Mouse (Mus musculus) CH12.LX (cell line): ENCODE results near the gene Arhgap21. TPM values are rescaled to one million over a fixed set of nuclear protein-coding genes. Genes with fewer than 3 reads are reported as not detected.

Experiments
- DNase-seq: peaks from one replicate; pipeline ENCODE4 v3.0.0-alpha.2; 2013; ENCODE audit errors: extremely low read depth
- H3K27ac ChIP-seq: 2 replicates; pipeline ENCODE4 v1.5.1; 2012; ENCODE audit warnings: low read depth, mild to moderate bottlenecking, control low read depth, moderate library complexity; ENCODE audit not compliant: insufficient read depth
- H3K27me3 ChIP-seq: replicated peaks from 2 replicates; pipeline ENCODE3; 2012; ENCODE audit warnings: inconsistent platforms
- H3K36me3 ChIP-seq, 2 experiments: replicated peaks in 1 of 2; 2 replicates each; pipeline versions ENCODE3 to v1.6.1; 2012; ENCODE audit warnings: inconsistent platforms in 1 of 2, low read length in 1 of 2, mild to moderate bottlenecking in 1 of 2, mixed read lengths in 1 of 2, moderate library complexity in 1 of 2; ENCODE audit not compliant: control insufficient read depth in 1 of 2, insufficient read depth in 1 of 2
- H3K4me1 ChIP-seq, 2 experiments: 2 replicates each; pipeline ENCODE4 v1.6.1; 2012; ENCODE audit warnings: inconsistent platforms in 1 of 2, moderate library complexity in 1 of 2; ENCODE audit not compliant: insufficient read depth in 2 of 2, control insufficient read depth in 1 of 2
- H3K4me2 ChIP-seq: 2 replicates; pipeline ENCODE4 v1.6.1; 2012; ENCODE audit warnings: low read depth, mild to moderate bottlenecking, control low read depth; ENCODE audit not compliant: poor library complexity, insufficient read depth, severe bottlenecking
- H3K4me3 ChIP-seq, 3 experiments: fragments of 150-350 bp in 1 of 3; sonication (generic) in 1 of 3; replicated peaks in 1 of 3; 2 replicates each; pipeline versions ENCODE3 to v1.5.1; 2011 to 2012; ENCODE audit warnings: low read depth in 2 of 3, low read length in 2 of 3, mild to moderate bottlenecking in 2 of 3, moderate library complexity in 2 of 3, control low read depth in 1 of 3, improper control_type of control experiment in 1 of 3, inconsistent platforms in 1 of 3, mixed read lengths in 1 of 3; ENCODE audit not compliant: poor library complexity in 1 of 3
- H3K79me2 ChIP-seq: replicated peaks from 2 replicates; pipeline ENCODE4 v1.6.1; 2012; ENCODE audit warnings: mild to moderate bottlenecking, moderate library complexity; ENCODE audit not compliant: control insufficient read depth, poor library complexity, insufficient read depth, severe bottlenecking; ENCODE audit errors: extremely low read depth
- H3K9ac ChIP-seq: 2 replicates; pipeline ENCODE4 v1.6.1; 2012; ENCODE audit warnings: low read depth, mild to moderate bottlenecking, control low read depth, moderate library complexity; ENCODE audit not compliant: insufficient read depth
- H3K9me3 ChIP-seq: replicated peaks from 2 replicates; pipeline ENCODE3; 2012; ENCODE audit warnings: low read length, inconsistent platforms, mixed read lengths
- BHLHE40 ChIP-seq: IDR thresholded peaks from 2 replicates; pipeline ENCODE4 v1.6.1; 2011; ENCODE audit warnings: mild to moderate bottlenecking, low read depth, low read length, improper control_type of control experiment
- CTCF ChIP-seq, 2 experiments: IDR thresholded peaks in 1 of 2; conservative IDR thresholded peaks in 1 of 2; 2 replicates each; pipeline ENCODE4 v1.5.1; 2011 to 2012; ENCODE audit warnings: low read depth in 2 of 2, low read length in 2 of 2, improper control_type of control experiment in 1 of 2, inconsistent platforms in 1 of 2, mild to moderate bottlenecking in 1 of 2, moderate library complexity in 1 of 2
- E2F4 ChIP-seq: IDR thresholded peaks from 2 replicates; pipeline ENCODE4 v1.6.1; 2011; ENCODE audit warnings: low read depth, low read length, improper control_type of control experiment; ENCODE audit not compliant: insufficient replicate concordance
- EP300 ChIP-seq: IDR thresholded peaks from 2 replicates; pipeline ENCODE4 v1.6.1; 2011; ENCODE audit warnings: low read length, improper control_type of control experiment
- ETS1 ChIP-seq: conservative IDR thresholded peaks from 2 replicates; pipeline ENCODE4 v1.6.1; 2012; ENCODE audit warnings: low read depth, mild to moderate bottlenecking, inconsistent platforms, low read length, improper control_type of control experiment, moderate library complexity
- KAT2A ChIP-seq: IDR thresholded peaks from 2 replicates; pipeline ENCODE4 v1.6.1; 2012; ENCODE audit warnings: low read length, improper control_type of control experiment, inconsistent platforms; ENCODE audit not compliant: insufficient replicate concordance
- NELFE ChIP-seq: IDR thresholded peaks from 2 replicates; pipeline ENCODE4 v1.6.1; 2011; ENCODE audit warnings: low read depth, low read length, improper control_type of control experiment
- POLR2A ChIP-seq: IDR thresholded peaks from 2 replicates; pipeline ENCODE4 v1.6.1; 2011; ENCODE audit warnings: low read depth, mild to moderate bottlenecking, improper control_type of control experiment, low read length
- POLR2AphosphoS2 ChIP-seq: IDR thresholded peaks from 2 replicates; pipeline ENCODE4 v1.6.1; 2011; ENCODE audit warnings: low read depth, low read length, improper control_type of control experiment
- RAD21 ChIP-seq: IDR thresholded peaks from 2 replicates; pipeline ENCODE4 v1.6.1; 2011; ENCODE audit warnings: low read depth, mild to moderate bottlenecking, low read length, improper control_type of control experiment, moderate library complexity
- SMC3 ChIP-seq: IDR thresholded peaks from 2 replicates; pipeline ENCODE4 v1.6.1; 2011; ENCODE audit warnings: low read depth, low read length, improper control_type of control experiment
- UBTF ChIP-seq: IDR thresholded peaks from 2 replicates; pipeline ENCODE4 v1.6.1; 2012; ENCODE audit warnings: low read depth, mild to moderate bottlenecking, inconsistent platforms, low read length, improper control_type of control experiment, moderate library complexity
- ZC3H11A ChIP-seq: IDR thresholded peaks from 2 replicates; pipeline ENCODE4 v1.6.1; 2012; ENCODE audit warnings: low read depth, mild to moderate bottlenecking, inconsistent platforms, low read length, improper control_type of control experiment
- ZNF384 ChIP-seq: IDR thresholded peaks from 2 replicates; pipeline ENCODE4 v1.6.1; 2012; ENCODE audit warnings: low read depth, low read length, improper control_type of control experiment, inconsistent platforms
- dilution Hi-C: fragments of 300-500 bp; cut with MboI; formaldehyde crosslinking; loops from 2 replicates; pipeline ENCODE4 v1.14.3; 2020; ENCODE audit warnings: low sequenced_read_pairs; ENCODE audit not compliant: extremely low pct_unique_long_range_greater_than_20kb, extremely low pct_ligation_motif_present
- in situ Hi-C: fragments of 300-500 bp; cut with MboI; formaldehyde crosslinking; loops from 3 replicates; pipeline ENCODE4 v1.14.3; 2019; ENCODE audit warnings: low sequenced_read_pairs, low pct_ligation_motif_present, low pct_unique_long_range_greater_than_20kb, mixed read lengths
- polyA plus RNA-seq: library from polyadenylated mRNA; unstranded; fragments of >175 nt; gene quantifications from 2 replicates; pipeline ENCODE4 v1.2.1, GENCODE M21; 2012; ENCODE audit warnings: low read depth; ENCODE audit not compliant: insufficient read length
- total RNA-seq, 2 experiments: library from RNA; depleted of rRNA; stranded (reverse); fragments of 300-350 nt in 1 of 2; fragments of >200 nt in 1 of 2; gene quantifications; 2 replicates each; pipeline ENCODE4 v1.2.3; 2012 to 2014

Arhgap21 gene
- total and polyA plus RNA-seq, 3 experiments: 7.6 to 22.7 (median 10.8) TPM

- Histone ChIP-seq H3K4me3 (no peak overlapping the region), H3K36me3 (peaks cover 0 to 11% of the 10 kb centered on the region in 2 experiments), H3K4me2 (no peak overlapping the region), H3K4me1 (peaks cover 2 to 31% of the 10 kb centered on the region in 2 experiments; a peak in 3 of 4 replicates), H3K27ac (no peak overlapping the region), H3K79me2 (peaks cover 3% of the 10 kb centered on the region), H3K9ac (no peak overlapping the region), H3K27me3 (no peaks in the 10 kb centered on the region), H3K9me3 (no peaks in the 10 kb centered on the region)
- no peak for TF ChIP-seq POLR2A
- no peak for TF ChIP-seq EP300
- no peak for TF ChIP-seq E2F4
- no peak for TF ChIP-seq KAT2A
- no peak for TF ChIP-seq SMC3
- no peak for TF ChIP-seq CTCF (conservative IDR thresholded peaks at IDR 0.05 in 1 of 2, IDR thresholded peaks at IDR 0.05 in 1 of 2; ENCODE audit: low read depth in 2 of 2, low read length in 2 of 2)
- no peak for TF ChIP-seq ZNF384
- TF ChIP-seq ETS1: no peak
- no peak for TF ChIP-seq BHLHE40
- TF ChIP-seq UBTF: no peak
- no peak for TF ChIP-seq NELFE
- TF ChIP-seq ZC3H11A: no peak
- dilution Hi-C loops: no loop called here
- in situ Hi-C loops: no loop called here
- DNase-seq: no peak
Measured at GRCm38 (mm10) chr2:20947036-20947435, 21.6 kb downstream of the Arhgap21 start.

GRCm38 (mm10) chr2:20945596-20945995 lies 23.1 kb downstream of the Arhgap21 start:
- TF ChIP-seq RAD21 (no peak), ETS1 (no peak), POLR2AphosphoS2 (no peak)
- peaks cover 3% of the 10 kb centered on the region; the same call in 1 of the 2 replicates for H3K79me2 ChIP-seq
- H3K36me3 ChIP-seq: peaks cover 0 to 13% of the 10 kb centered on the region in 2 experiments
- in situ Hi-C loops (no loop called here), dilution Hi-C loops (no loop called here)
- no peak overlapping the region for H3K4me3 ChIP-seq
- H3K4me2 ChIP-seq: no peak overlapping the region
- DNase-seq: no peak
- no peak overlapping the region for H3K9ac ChIP-seq
- H3K27ac ChIP-seq: no peak overlapping the region
- H3K27me3 ChIP-seq: no peaks in the 10 kb centered on the region
- no peaks in the 10 kb centered on the region for H3K9me3 ChIP-seq
- H3K4me1 ChIP-seq: peaks cover 2 to 42% of the 10 kb centered on the region in 2 experiments; a peak in 3 of 4 replicates
